Mouse (Mus musculus): ENCODE measurements around the gene Gm20605. TPM values are rescaled to one million over a fixed set of nuclear protein-coding genes. Genes with fewer than 3 reads are reported as not detected.
A peak's percentile ranks its signal among the peaks of the same experiment; 100 is the strongest.

Gene Gm20605
- polyA plus RNA-seq, 1 experiment from 2014 or later, result 4.6 TPM

DNA sequence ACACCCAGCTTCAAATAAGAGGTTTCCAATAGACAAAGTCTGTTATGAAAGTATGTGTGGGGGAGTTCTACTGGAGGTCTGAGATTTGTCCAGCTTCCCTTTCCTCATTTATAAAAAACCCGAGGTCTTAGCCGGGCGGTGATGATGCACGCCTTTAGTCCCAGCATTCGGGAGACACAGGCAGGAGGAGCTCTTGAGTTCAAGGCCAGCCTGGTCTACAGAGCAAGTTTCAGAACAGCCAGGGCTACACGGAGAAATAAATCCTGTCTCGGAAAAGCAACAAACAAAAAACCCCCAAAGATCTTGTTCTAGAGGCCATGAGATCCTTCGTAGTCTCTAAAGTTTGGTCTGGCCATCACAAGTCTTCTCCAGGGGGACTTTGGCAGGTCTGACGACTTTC lies 984 bp upstream of the Gm20605 start:
- no peaks in the 10 kb centered on the region for H3K27me3 ChIP-seq (replicated peaks; ENCODE audit: control insufficient read depth, insufficient read depth, low read length)
- peak overlapping the region; percentile 72; the same call in 1 of the 2 replicates for H3K27ac ChIP-seq (ENCODE audit: low read depth, low read length)
- ATAC-seq (no peak), DNase-seq (ENCODE audit: low spot score) (no peak)
- WGBS, result 3% methylated on average over 9 of the region's 9 CpGs
- H3K4me2 ChIP-seq (ENCODE audit: low read length), result peak overlapping the region; percentile 65
- peak overlapping the region; percentile 67 for H3K9ac ChIP-seq (ENCODE audit: low read length)
- no peaks in the 10 kb centered on the region for H3K9me3 ChIP-seq (replicated peaks; ENCODE audit: control insufficient read depth, low read length)
- peak overlapping the region; percentile 48 for H3K4me3 ChIP-seq (ENCODE audit: low read depth, low read length)
- peaks cover 5% of the 10 kb centered on the region; the same call in 1 of the 2 replicates for H3K36me3 ChIP-seq (ENCODE audit: control insufficient read depth, insufficient read depth, low read length)
- peaks cover 21% of the 10 kb centered on the region for H3K4me1 ChIP-seq (ENCODE audit: control insufficient read depth, insufficient read depth, low read length)

DNA sequence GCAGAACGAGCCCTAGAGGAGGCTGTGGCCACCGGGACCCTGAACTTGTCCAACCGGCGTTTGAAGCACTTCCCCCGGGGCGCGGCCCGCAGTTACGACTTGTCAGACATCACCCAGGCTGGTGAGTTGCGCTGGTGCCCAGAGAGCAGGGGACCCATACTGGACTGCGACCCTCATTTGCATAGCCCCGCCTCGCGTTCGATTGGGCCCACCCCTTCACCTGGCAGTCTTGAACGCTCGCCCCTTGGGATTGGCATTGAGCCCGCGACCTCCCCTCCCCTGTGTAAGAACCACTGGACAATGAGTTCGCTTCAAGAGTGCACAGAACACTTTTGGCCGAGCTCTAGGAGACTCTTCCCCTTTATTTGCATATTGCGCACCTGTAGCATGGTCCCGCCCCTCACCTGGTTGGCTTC lies 339 bp downstream of the Gm20605 start:
- peak overlapping the region; percentile 87 for H3K9ac ChIP-seq (ENCODE audit: low read length)
- WGBS, result under 1% methylated on average over 23 of the region's 23 CpGs
- H3K36me3 ChIP-seq (ENCODE audit: control insufficient read depth, insufficient read depth, low read length), result peaks cover 18% of the 10 kb centered on the region
- no peaks in the 10 kb centered on the region for H3K27me3 ChIP-seq (replicated peaks; ENCODE audit: control insufficient read depth, insufficient read depth, low read length)
- H3K4me1 ChIP-seq (ENCODE audit: control insufficient read depth, insufficient read depth, low read length), result peaks cover 21% of the 10 kb centered on the region
- H3K27ac ChIP-seq (ENCODE audit: low read depth, low read length), result peak overlapping the region; percentile 84
- peak; percentile 62 for DNase-seq (ENCODE audit: low spot score)
- H3K9me3 ChIP-seq (replicated peaks; ENCODE audit: control insufficient read depth, low read length), result no peaks in the 10 kb centered on the region
- peak overlapping the region; percentile 93 for H3K4me3 ChIP-seq (ENCODE audit: low read depth, low read length)
- H3K4me2 ChIP-seq (ENCODE audit: low read length), result peak overlapping the region; percentile 74
- ATAC-seq, result peak; percentile 21

DNA sequence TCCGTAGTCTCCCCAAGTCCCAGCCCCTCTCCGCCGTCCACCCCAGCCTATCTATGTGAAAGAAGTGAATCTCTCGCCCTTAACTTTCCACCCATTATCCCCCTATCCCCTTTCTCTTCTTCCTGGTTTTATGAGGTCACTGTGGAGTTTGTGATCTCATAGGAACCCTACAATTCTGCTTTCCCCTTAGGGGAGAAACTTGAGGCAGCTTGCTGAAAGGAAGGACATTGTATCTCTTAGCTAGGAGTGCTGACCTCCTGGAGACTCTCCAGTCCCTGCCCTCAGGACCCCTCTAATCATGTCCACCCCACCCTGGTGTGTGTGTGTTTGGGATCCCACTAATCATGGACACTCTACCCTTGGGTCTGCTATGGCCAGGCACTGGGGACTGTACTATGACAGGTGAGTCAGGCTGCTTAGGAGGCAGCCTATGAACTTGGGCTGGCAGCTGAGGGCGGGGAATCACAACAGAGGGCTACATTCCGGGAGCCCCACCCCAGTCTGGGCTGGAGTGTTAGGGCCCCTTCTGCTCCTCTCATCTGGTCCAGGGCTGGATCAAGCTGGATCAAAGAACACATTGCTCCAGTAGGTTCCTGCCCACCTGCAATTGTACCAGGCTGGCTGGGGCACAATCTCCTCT lies 1.1 kb downstream of the Gm20605 start:
- Histone ChIP-seq H3K36me3 (ENCODE audit: control insufficient read depth, insufficient read depth, low read length) (peaks cover 19% of the 10 kb centered on the region), H3K4me1 (ENCODE audit: control insufficient read depth, insufficient read depth, low read length) (peaks cover 21% of the 10 kb centered on the region), H3K27me3 (replicated peaks; ENCODE audit: control insufficient read depth, insufficient read depth, low read length) (no peaks in the 10 kb centered on the region), H3K4me3 (ENCODE audit: low read depth, low read length) (peak overlapping the region; percentile 93), H3K9me3 (replicated peaks; ENCODE audit: control insufficient read depth, low read length) (no peaks in the 10 kb centered on the region), H3K27ac (ENCODE audit: low read depth, low read length) (peak overlapping the region; percentile 84; the same call in 1 of the 2 replicates), H3K9ac (ENCODE audit: low read length) (peak overlapping the region; percentile 87), H3K4me2 (ENCODE audit: low read length) (peak overlapping the region; percentile 74)
- DNase-seq (ENCODE audit: low spot score), result no peak
- ATAC-seq, result no peak
- WGBS, result 23% methylated on average over 6 of the region's 6 CpGs

DNA sequence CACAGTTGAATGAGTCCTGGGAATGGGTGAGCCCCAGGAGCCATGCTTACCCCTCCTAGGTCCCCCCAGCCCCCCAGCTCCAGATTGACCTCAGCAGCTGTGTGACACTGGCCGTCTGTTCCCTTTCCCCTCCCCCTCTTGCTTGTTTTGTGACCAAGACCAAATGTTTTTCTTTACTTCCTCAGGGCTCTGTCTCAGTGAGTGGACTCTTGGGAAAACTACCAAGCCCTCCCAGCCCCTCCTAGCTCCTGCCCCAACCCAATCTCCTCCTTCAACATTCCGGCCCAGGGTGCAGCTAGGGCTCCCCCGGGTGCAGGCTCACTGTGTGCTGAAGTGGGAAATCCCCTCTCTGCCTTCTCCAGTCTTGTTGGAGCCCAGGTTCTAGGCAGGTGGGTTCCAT lies 1.6 kb downstream of the Gm20605 start:
- Histone ChIP-seq H3K9ac (ENCODE audit: low read length) (peak overlapping the region; percentile 87; the same call in 1 of the 2 replicates), H3K4me1 (ENCODE audit: control insufficient read depth, insufficient read depth, low read length) (peaks cover 21% of the 10 kb centered on the region), H3K4me3 (ENCODE audit: low read depth, low read length) (peak overlapping the region; percentile 93; the same call in 1 of the 2 replicates), H3K27ac (ENCODE audit: low read depth, low read length) (no peak overlapping the region), H3K9me3 (replicated peaks; ENCODE audit: control insufficient read depth, low read length) (no peaks in the 10 kb centered on the region), H3K36me3 (ENCODE audit: control insufficient read depth, insufficient read depth, low read length) (peaks cover 25% of the 10 kb centered on the region), H3K4me2 (ENCODE audit: low read length) (peak overlapping the region; percentile 74), H3K27me3 (replicated peaks; ENCODE audit: control insufficient read depth, insufficient read depth, low read length) (no peaks in the 10 kb centered on the region)
- DNase-seq (ENCODE audit: low spot score), result no peak
- ATAC-seq, result no peak
- 70% methylated on average over 3 of the region's 3 CpGs for WGBS

DNA sequence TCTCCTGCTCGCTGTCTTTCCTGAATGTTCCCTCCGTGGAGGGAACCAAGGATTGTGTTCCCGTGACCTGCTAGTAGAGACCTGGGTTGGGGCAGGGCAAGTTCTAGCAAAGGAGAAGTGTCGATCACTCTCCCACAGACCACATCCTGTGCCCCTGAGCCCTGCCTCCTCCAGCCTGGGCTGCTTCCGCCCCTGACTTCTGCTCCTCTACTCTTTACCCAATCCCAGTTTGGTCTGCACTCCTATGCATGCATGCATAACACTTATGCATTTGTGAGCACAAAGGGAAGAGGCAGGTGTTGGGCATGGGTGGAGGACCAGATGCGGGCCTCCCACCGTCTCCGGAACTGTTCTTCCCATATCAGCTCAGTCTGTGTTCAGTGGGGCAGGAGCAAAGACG lies 2.2 kb downstream of the Gm20605 start:
- WGBS, result 80% methylated on average over 9 of the region's 9 CpGs
- H3K9me3 ChIP-seq (replicated peaks; ENCODE audit: control insufficient read depth, low read length), result no peaks in the 10 kb centered on the region
- no peak for DNase-seq (ENCODE audit: low spot score)
- H3K9ac ChIP-seq (ENCODE audit: low read length), result peak overlapping the region; percentile 21
- peaks cover 21% of the 10 kb centered on the region for H3K4me1 ChIP-seq (ENCODE audit: control insufficient read depth, insufficient read depth, low read length)
- H3K27me3 ChIP-seq (replicated peaks; ENCODE audit: control insufficient read depth, insufficient read depth, low read length), result no peaks in the 10 kb centered on the region
- H3K4me2 ChIP-seq (ENCODE audit: low read length), result peak overlapping the region; percentile 74; the same call in 1 of the 2 replicates
- ATAC-seq, result no peak
- peaks cover 31% of the 10 kb centered on the region for H3K36me3 ChIP-seq (ENCODE audit: control insufficient read depth, insufficient read depth, low read length)
- peak overlapping the region; percentile 21; the same call in 1 of the 2 replicates for H3K27ac ChIP-seq (ENCODE audit: low read depth, low read length)
- 0 out of 2 replicates have a peak overlapping the region, but pooled peaks have one; percentile 93 for H3K4me3 ChIP-seq (ENCODE audit: low read depth, low read length)

DNA sequence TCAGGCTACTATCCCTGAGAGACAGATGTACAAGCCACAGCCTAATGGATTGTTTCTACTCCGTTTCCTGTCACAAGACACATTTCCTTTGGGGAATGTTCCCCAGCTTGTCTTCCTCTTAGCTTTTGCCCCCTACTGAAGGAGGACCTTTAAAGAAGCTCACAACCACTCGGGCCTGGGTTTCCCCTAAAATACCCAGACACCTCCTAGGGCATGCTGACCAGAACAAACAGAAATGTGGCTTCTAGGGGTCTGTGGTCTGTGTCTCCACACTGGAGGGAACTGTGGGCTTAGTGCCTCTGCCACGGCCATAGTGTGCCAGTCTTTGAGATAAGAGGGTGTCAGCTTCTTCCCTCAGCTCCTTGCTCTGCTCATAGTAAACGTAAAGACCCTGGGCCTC lies 2.6 kb downstream of the Gm20605 start:
- H3K9ac ChIP-seq (ENCODE audit: low read length), result peak overlapping the region; percentile 21
- 88% methylated on average over 4 of the region's 4 CpGs for WGBS
- ATAC-seq, result no peak

DNA sequence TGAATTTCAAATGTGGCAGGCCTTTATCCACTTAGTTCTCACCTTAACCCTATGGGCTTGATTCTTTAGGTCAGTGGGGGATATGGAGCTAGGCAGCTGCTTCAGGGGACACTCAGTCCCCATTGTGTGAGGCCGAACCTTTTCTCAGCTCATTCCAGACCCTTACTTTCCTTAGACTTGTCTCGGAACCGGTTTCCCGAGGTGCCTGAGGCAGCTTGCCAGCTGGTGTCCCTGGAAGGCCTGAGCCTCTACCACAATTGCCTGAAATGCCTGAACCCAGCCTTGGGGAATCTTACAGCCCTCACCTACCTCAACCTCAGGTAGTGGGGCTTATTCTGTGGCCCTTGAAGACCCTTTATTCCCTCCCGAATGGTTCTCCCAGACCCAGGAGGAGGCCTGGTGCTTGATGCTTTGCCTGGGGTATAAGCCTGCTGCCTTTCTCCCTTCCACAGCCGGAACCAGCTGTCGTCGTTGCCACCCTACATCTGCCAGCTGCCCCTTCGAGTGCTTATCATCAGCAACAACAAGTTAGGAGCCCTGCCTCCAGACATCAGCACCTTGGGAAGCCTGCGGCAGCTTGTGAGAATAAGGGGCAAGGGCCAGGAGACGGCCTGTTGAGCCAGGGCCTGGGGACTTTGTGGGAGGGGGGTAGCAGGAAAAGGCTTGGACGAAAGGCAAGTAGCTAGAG lies 4.6 kb downstream of the Gm20605 start:
- no peak overlapping the region for H3K4me3 ChIP-seq (ENCODE audit: low read depth, low read length)
- no peak for DNase-seq (ENCODE audit: low spot score)
- ATAC-seq, result no peak
- 84% methylated on average over 12 of the region's 12 CpGs for WGBS
- no peak overlapping the region for H3K27ac ChIP-seq (ENCODE audit: low read depth, low read length)
- no peaks in the 10 kb centered on the region for H3K27me3 ChIP-seq (replicated peaks; ENCODE audit: control insufficient read depth, insufficient read depth, low read length)
- peak overlapping the region; percentile 8; the same call in 1 of the 2 replicates for H3K9ac ChIP-seq (ENCODE audit: low read length)
- H3K4me1 ChIP-seq (ENCODE audit: control insufficient read depth, insufficient read depth, low read length), result peaks cover 17% of the 10 kb centered on the region
- H3K9me3 ChIP-seq (replicated peaks; ENCODE audit: control insufficient read depth, low read length), result no peaks in the 10 kb centered on the region
- H3K36me3 ChIP-seq (ENCODE audit: control insufficient read depth, insufficient read depth, low read length), result peaks cover 54% of the 10 kb centered on the region
- no peak overlapping the region for H3K4me2 ChIP-seq (ENCODE audit: low read length)

More for the DNA sequence above, 2.6 kb downstream of the Gm20605 start:
- Histone ChIP-seq H3K4me2 (ENCODE audit: low read length) (no peak overlapping the region), H3K4me3 (ENCODE audit: low read depth, low read length) (no peak overlapping the region), H3K9me3 (replicated peaks; ENCODE audit: control insufficient read depth, low read length) (no peaks in the 10 kb centered on the region), H3K36me3 (ENCODE audit: control insufficient read depth, insufficient read depth, low read length) (peaks cover 35% of the 10 kb centered on the region), H3K27me3 (replicated peaks; ENCODE audit: control insufficient read depth, insufficient read depth, low read length) (no peaks in the 10 kb centered on the region), H3K27ac (ENCODE audit: low read depth, low read length) (no peak overlapping the region), H3K4me1 (ENCODE audit: control insufficient read depth, insufficient read depth, low read length) (peaks cover 21% of the 10 kb centered on the region)
- no peak for DNase-seq (ENCODE audit: low spot score)

DNA sequence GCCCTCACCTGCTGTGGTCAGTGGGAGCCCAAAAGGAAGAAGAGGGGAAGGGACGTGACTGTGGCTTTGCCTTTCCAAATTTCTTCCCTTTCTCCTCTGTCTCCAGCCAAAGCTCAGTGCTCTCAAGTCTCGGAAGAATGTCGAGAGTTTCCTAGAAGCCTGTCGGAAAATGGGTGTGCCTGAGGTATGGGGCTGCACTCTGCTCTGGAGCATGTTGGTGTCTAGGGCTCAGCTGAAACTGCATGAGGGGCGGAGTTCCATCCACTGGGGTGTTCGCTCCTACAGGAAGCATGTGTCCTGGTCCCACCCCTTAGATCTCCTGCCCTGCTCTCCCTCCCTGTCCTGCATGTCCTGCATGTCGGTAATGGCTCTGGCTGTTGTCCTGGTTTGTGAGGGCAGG lies 10.5 kb downstream of the Gm20605 start:
- Histone ChIP-seq H3K9me3 (replicated peaks; ENCODE audit: control insufficient read depth, low read length) (no peaks in the 10 kb centered on the region), H3K36me3 (ENCODE audit: control insufficient read depth, insufficient read depth, low read length) (peaks cover 75% of the 10 kb centered on the region), H3K27ac (ENCODE audit: low read depth, low read length) (no peak overlapping the region), H3K9ac (ENCODE audit: low read length) (no peak overlapping the region), H3K4me1 (ENCODE audit: control insufficient read depth, insufficient read depth, low read length) (no peaks in the 10 kb centered on the region), H3K4me2 (ENCODE audit: low read length) (no peak overlapping the region), H3K27me3 (replicated peaks; ENCODE audit: control insufficient read depth, insufficient read depth, low read length) (peaks cover 8% of the 10 kb centered on the region; the same call in 1 of the 2 replicates), H3K4me3 (ENCODE audit: low read depth, low read length) (no peak overlapping the region)
- ATAC-seq (no peak), DNase-seq (ENCODE audit: low spot score) (no peak)
- WGBS, result 88% methylated on average over 7 of the region's 7 CpGs

DNA sequence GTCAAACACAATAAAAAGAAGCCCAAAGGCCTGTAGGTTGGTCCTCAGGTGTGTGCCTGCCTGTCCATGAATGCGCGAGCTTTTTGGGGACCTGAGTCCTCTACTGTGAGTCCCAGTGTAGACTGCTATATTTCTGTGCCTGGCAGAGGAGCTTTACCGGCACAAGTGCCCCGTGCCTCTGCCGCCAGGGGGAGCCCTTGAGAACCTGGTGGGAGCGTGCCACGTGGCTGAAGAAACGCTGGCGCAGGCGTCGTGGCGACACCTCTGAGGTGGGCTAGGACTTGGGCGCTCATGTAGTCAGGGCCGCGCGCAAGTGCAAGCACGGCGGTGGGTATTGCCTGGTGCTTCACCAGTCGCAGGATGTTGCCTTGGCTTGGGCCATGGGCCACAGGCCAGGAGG lies 12.1 kb downstream of the Gm20605 start, which contains the start of gene Sap25:
Gene Sap25, plus strand, starts transcription at position 281 of the 400 bp plus-strand sequence.
- peaks cover 23% of the 10 kb centered on the region for H3K27me3 ChIP-seq (replicated peaks; ENCODE audit: control insufficient read depth, insufficient read depth, low read length)
- WGBS, result 89% methylated on average over 19 of the region's 19 CpGs
- H3K9me3 ChIP-seq (replicated peaks; ENCODE audit: control insufficient read depth, low read length), result no peaks in the 10 kb centered on the region
- no peak within 1 kb of the TSS for H3K4me3 ChIP-seq (ENCODE audit: low read depth, low read length)
- no peak for DNase-seq (ENCODE audit: low spot score)
- peaks cover 64% of the 10 kb centered on the region for H3K36me3 ChIP-seq (ENCODE audit: control insufficient read depth, insufficient read depth, low read length)
- no peak within 1 kb of the TSS for H3K4me2 ChIP-seq (ENCODE audit: low read length)
- no peak within 1 kb of the TSS for H3K27ac ChIP-seq (ENCODE audit: low read depth, low read length)
- H3K9ac ChIP-seq (ENCODE audit: low read length), result no peak within 1 kb of the TSS
- H3K4me1 ChIP-seq (ENCODE audit: control insufficient read depth, insufficient read depth, low read length), result no peaks in the 10 kb centered on the region
- no peak for ATAC-seq

Measured in forebrain, embryonic 14.5 days (tissue).